Mouse (Mus musculus) liver (tissue): ENCODE measurements around the gene Gmfb.
A peak's percentile ranks its signal among the peaks of the same experiment; 100 is the strongest.

Source experiments
- DNase-seq: peaks from one replicate; pipeline ENCODE4 v3.0.0-alpha.2; 2020; ENCODE audit warnings: mixed read lengths

Gene Gmfb

GRCm38 (mm10) chr14:46800684-46801345, 21.2 kb downstream of the Gmfb start:
- DNase-seq, result no peak

GRCm38 (mm10) chr14:46794157-46794556, 27.9 kb downstream of the Gmfb start:
- no peak for DNase-seq

- DNase-seq, result no peak
Observed at GRCm38 (mm10) chr14:46790723-46791122, 31.3 kb downstream of the Gmfb start.

- DNase-seq, result peak; percentile 51
Observed at GRCm38 (mm10) chr14:46790303-46790702, 31.7 kb downstream of the Gmfb start.

GRCm38 (mm10) chr14:46788505-46788901, 33.5 kb downstream of the Gmfb start:
- DNase-seq, result peak; percentile 28

GRCm38 (mm10) chr14:46787787-46788504, 34.1 kb downstream of the Gmfb start, which contains the start of gene Cnih1:
TSS of gene Cnih1 (minus strand) at chr14:46788411.
- peak; percentile 92 for DNase-seq

- DNase-seq, result no peak
Observed at GRCm38 (mm10) chr14:46787454-46787786, 34.6 kb downstream of the Gmfb start.

- DNase-seq, result no peak
Observed at GRCm38 (mm10) chr14:46785247-46785646, 36.8 kb downstream of the Gmfb start.

- no peak for DNase-seq
Observed at GRCm38 (mm10) chr14:46783327-46783926, 38.6 kb downstream of the Gmfb start.

GRCm38 (mm10) chr14:46782187-46782828, 39.7 kb downstream of the Gmfb start:
- no peak for DNase-seq

GRCm38 (mm10) chr14:46781086-46781485, 41.0 kb downstream of the Gmfb start:
- DNase-seq, result no peak

- DNase-seq, result peak; percentile 22
Observed at GRCm38 (mm10) chr14:46779217-46779616, 42.8 kb downstream of the Gmfb start.

GRCm38 (mm10) chr14:46778756-46779155, 43.3 kb downstream of the Gmfb start:
- no peak for DNase-seq

GRCm38 (mm10) chr14:46770036-46770435, 52.0 kb downstream of the Gmfb start:
- DNase-seq, result no peak

- no peak for DNase-seq
Observed at GRCm38 (mm10) chr14:46767116-46767515, 54.9 kb downstream of the Gmfb start.

- peak; percentile 39 for DNase-seq
Observed at GRCm38 (mm10) chr14:46761186-46761585, 60.9 kb downstream of the Gmfb start.

- peak; percentile 95 for DNase-seq
Observed at GRCm38 (mm10) chr14:46760355-46761029, 61.5 kb downstream of the Gmfb start, which contains the start of gene Cdkn3. TSS of gene Cdkn3 (plus strand) at chr14:46760541.

GRCm38 (mm10) chr14:46759970-46760354, 62.1 kb downstream of the Gmfb start:
- no peak for DNase-seq
